Mouse (Mus musculus) ES-E14 (cell line): ENCODE data around the gene Hmga1b.

Experiments
- MAFK ChIP-seq: IDR thresholded peaks from 2 replicates; pipeline ENCODE4 v1.6.1; 2014; ENCODE audit warnings: mild to moderate bottlenecking, low read depth, low read length, inconsistent platforms; ENCODE audit not compliant: insufficient read depth
- ZNF384 ChIP-seq: IDR thresholded peaks from 2 replicates; pipeline ENCODE4 v1.6.1; 2012; ENCODE audit warnings: low read depth, low read length, inconsistent platforms

GRCm38 (mm10) chr11:120804769-120805168 is 42.2 kb downstream of the Hmga1b start:
- TF ChIP-seq ZNF384 (no peak), MAFK (no peak)
